Mouse (Mus musculus) layer of hippocampus, adult 9-10 months (tissue): ENCODE measurements around the gene Pip5k1c.

Experiments
- DNase-seq: peaks from one replicate; pipeline ENCODE4 v3.0.0; 2022; ENCODE audit warnings: low spot score

Pip5k1c gene

GRCm38 (mm10) chr10:81292554-81293333 lies at the start of gene Pip5k1c:
TSS of gene Pip5k1c (plus strand) at chr10:81292963.
- DNase-seq = peak; percentile 100

- DNase-seq = no peak
Observed at GRCm38 (mm10) chr10:81244146-81244545, 48.6 kb upstream of the Pip5k1c start.

GRCm38 (mm10) chr10:81244595-81244994 lies 48.2 kb upstream of the Pip5k1c start:
- DNase-seq = no peak

- no peak for DNase-seq
Observed at GRCm38 (mm10) chr10:81245166-81245565, 47.6 kb upstream of the Pip5k1c start.

GRCm38 (mm10) chr10:81247804-81248203 lies 45.0 kb upstream of the Pip5k1c start:
- no peak for DNase-seq

- DNase-seq = no peak
Observed at GRCm38 (mm10) chr10:81249442-81249841, 43.3 kb upstream of the Pip5k1c start.

- DNase-seq = peak; percentile 72
Observed at GRCm38 (mm10) chr10:81252424-81253419, 40.0 kb upstream of the Pip5k1c start, which contains the start of gene Matk. TSS of gene Matk (plus strand) at chr10:81252935.

GRCm38 (mm10) chr10:81254886-81255285 lies 37.9 kb upstream of the Pip5k1c start:
- DNase-seq = no peak

GRCm38 (mm10) chr10:81257158-81258039 lies 35.4 kb upstream of the Pip5k1c start:
- DNase-seq = no peak

- DNase-seq = no peak
Observed at GRCm38 (mm10) chr10:81259225-81259884, 33.4 kb upstream of the Pip5k1c start.

- DNase-seq = no peak
Observed at GRCm38 (mm10) chr10:81261025-81261424, 31.7 kb upstream of the Pip5k1c start.

- DNase-seq = no peak
Observed at GRCm38 (mm10) chr10:81265540-81265939, 27.2 kb upstream of the Pip5k1c start.

GRCm38 (mm10) chr10:81266211-81267105 lies 26.3 kb upstream of the Pip5k1c start, which contains the start of the genes Mrpl54 and Apba3:
TSS of gene Mrpl54 (minus strand) at chr10:81266934.
TSS of gene Apba3 (plus strand) at chr10:81266960.
- peak; percentile 93 for DNase-seq

GRCm38 (mm10) chr10:81268056-81268455 lies 24.7 kb upstream of the Pip5k1c start:
- peak; percentile 79 for DNase-seq

- no peak for DNase-seq
Observed at GRCm38 (mm10) chr10:81268643-81269412, 23.9 kb upstream of the Pip5k1c start.

- no peak for DNase-seq
Observed at GRCm38 (mm10) chr10:81272356-81272755, 20.4 kb upstream of the Pip5k1c start.

- no peak for DNase-seq
Observed at GRCm38 (mm10) chr10:81273842-81274241, 18.9 kb upstream of the Pip5k1c start.

GRCm38 (mm10) chr10:81277676-81278075 lies 15.1 kb upstream of the Pip5k1c start:
- DNase-seq = no peak

- no peak for DNase-seq
Observed at GRCm38 (mm10) chr10:81279496-81279895, 13.3 kb upstream of the Pip5k1c start.
